Mouse (Mus musculus) liver, embryonic 14.5 days (tissue): Measurements from ENCODE around the gene Pgbd5.

Experiments
- CTCF ChIP-seq: IDR thresholded peaks from 2 replicates; pipeline ENCODE4 v1.5.1; 2016; ENCODE audit warnings: antibody characterized with exemption, low read depth, control low read depth
- EP300 ChIP-seq: IDR thresholded peaks from 2 replicates; pipeline ENCODE4 v1.6.1; 2016; ENCODE audit warnings: antibody characterized with exemption, low read depth

GRCm38 (mm10) chr8:124379289-124379688 lies 60.2 kb downstream of the Pgbd5 start:
- TF ChIP-seq EP300 = no peak
- 0 out of 2 replicates have a peak, but pooled peaks have one; percentile 25 for TF ChIP-seq CTCF
